Mouse (Mus musculus) limb, embryonic 11.5 days (tissue): ENCODE results near the gene Gm5662. TPM values are rescaled to one million over a fixed set of nuclear protein-coding genes. Genes with fewer than 3 reads are reported as not detected.
"Not testable (repeated sequence)": the region's sequence is repeated elsewhere in the genome, so short reads cannot be mapped to it uniquely, and the experiment has no call there.

ENCODE experiments used
- ATAC-seq: fragments of 200-750 bp; cut with Nextera tagmentation; 2 replicates; pipeline ENCODE4 v1.8.0; 2017; ENCODE audit warnings: low read depth; ENCODE audit not compliant: insufficient number of reproducible peaks, low FRiP score, low TSS enrichment
- DNase-seq: peaks from one replicate; pipeline ENCODE4 v3.0.0-alpha.2; 2015; ENCODE audit warnings: low spot score
- H3K27ac ChIP-seq: fragments of 300-500 bp; sonication (generic); replicated peaks from 2 replicates; pipeline ENCODE4 v1.5.1; 2014; ENCODE audit warnings: low read depth, mild to moderate bottlenecking, low read length
- H3K27me3 ChIP-seq: fragments of 300-500 bp; sonication (generic); 2 replicates; pipeline ENCODE4 v1.6.1; 2014; ENCODE audit warnings: mild to moderate bottlenecking, low read length, mixed read lengths; ENCODE audit not compliant: control insufficient read depth, insufficient read depth
- H3K36me3 ChIP-seq: fragments of 300-500 bp; sonication (generic); 2 replicates; pipeline ENCODE4 v1.6.1; 2014; ENCODE audit warnings: mild to moderate bottlenecking, low read length, moderate library complexity, mixed read lengths; ENCODE audit not compliant: control insufficient read depth, insufficient read depth
- H3K4me1 ChIP-seq: fragments of 300-500 bp; sonication (generic); 2 replicates; pipeline ENCODE4 v1.6.1; 2014; ENCODE audit warnings: low read length, mixed read lengths; ENCODE audit not compliant: control insufficient read depth, insufficient read depth
- H3K4me2 ChIP-seq: fragments of 300-500 bp; sonication (generic); 2 replicates; pipeline ENCODE4 v1.6.1; 2014; ENCODE audit warnings: low read depth, mild to moderate bottlenecking, moderate library complexity; ENCODE audit not compliant: severe bottlenecking
- H3K4me3 ChIP-seq: fragments of 300-500 bp; sonication (generic); 2 replicates; pipeline ENCODE4 v1.5.1; 2014; ENCODE audit warnings: low read depth, low read length
- H3K9ac ChIP-seq: fragments of 300-500 bp; sonication (generic); 2 replicates; pipeline ENCODE4 v1.6.1; 2014; ENCODE audit warnings: mild to moderate bottlenecking, low read length
- H3K9me3 ChIP-seq: fragments of 300-500 bp; sonication (generic); 2 replicates; pipeline ENCODE4 v1.6.1; 2016; ENCODE audit warnings: low read length; ENCODE audit not compliant: control insufficient read depth
- WGBS: fragments of 180-500 bp; shearing (Covaris S2); extraction: QIAGEN DNeasy Blood & Tissue Kit; methylation state at CpG from one replicate; pipeline ENCODE4 v1.1.7; 2014; 5-methylcytosine and 5-hydroxymethylcytosine counted together
- polyA plus RNA-seq: library from polyadenylated mRNA; unstranded; fragments of >200 nt; fragmentation: Nextera tagmentation; extraction: Ambion mirVana; gene quantifications from 2 replicates; pipeline ENCODE4 v1.2.1, GENCODE M21; 2014

Gene Gm5662
- polyA plus RNA-seq, 1 experiment from 2014 or later = not detected

DNA sequence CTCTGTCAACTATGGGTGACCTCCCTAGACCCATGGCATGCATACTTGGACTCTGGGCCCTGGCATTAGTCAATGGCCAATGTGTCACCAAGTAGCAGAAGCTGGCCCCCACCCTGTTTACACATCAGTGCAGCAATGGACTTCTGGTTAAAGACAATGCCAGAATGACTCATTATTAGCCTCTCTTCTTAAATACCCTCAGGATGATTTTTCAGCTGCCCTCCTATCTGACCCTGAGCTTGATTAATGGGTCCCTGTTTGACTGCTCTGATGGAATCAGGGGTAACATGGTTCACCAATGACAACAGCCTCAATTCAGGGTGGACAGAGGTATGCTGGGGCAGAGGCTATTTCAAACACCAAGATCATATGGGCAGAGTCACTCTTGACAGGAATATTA, 28.5 kb downstream of the Gm5662 start:
- not testable (repeated sequence) for H3K4me1 ChIP-seq, H3K27me3 ChIP-seq, DNase-seq, H3K4me2 ChIP-seq, H3K9ac ChIP-seq, H3K36me3 ChIP-seq, H3K27ac ChIP-seq, H3K4me3 ChIP-seq, H3K9me3 ChIP-seq, ATAC-seq

DNA sequence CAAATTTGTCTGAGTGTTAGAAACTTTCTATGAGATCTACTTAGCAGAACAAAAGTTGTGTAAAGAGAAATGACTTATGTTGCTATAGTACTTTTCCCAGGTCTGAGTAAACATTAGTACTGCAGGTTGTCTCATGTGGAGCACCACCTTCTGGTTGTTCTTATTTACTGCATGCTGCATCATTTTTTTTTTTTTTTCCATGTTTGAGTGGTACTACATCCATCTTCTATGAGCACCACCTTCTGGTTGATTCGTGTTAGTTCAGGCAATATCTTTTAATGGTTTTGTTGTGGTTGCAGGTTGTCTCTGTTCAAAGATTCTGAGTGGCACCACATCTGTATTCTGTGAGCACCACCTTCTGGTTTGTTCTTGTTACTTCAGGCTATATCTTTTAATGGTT, 31.4 kb downstream of the Gm5662 start:
- not testable (repeated sequence) for H3K9me3 ChIP-seq, H3K4me1 ChIP-seq, H3K36me3 ChIP-seq, H3K4me2 ChIP-seq, H3K27me3 ChIP-seq, H3K9ac ChIP-seq, H3K4me3 ChIP-seq, ATAC-seq, DNase-seq, H3K27ac ChIP-seq
- 55% methylated on average over 1 of the region's 1 CpGs for WGBS

Other genes with a start within 250 kb of the Gm5662 start
- gene Gm2056, start 247.5 kb downstream of the Gm5662 start, polyA plus RNA-seq = not detected in 2 replicates
- not detected in 2 replicates for gene Gm16368, start 190.8 kb downstream of the Gm5662 start, polyA plus RNA-seq
- gene Gm10436, start 92.4 kb downstream of the Gm5662 start, polyA plus RNA-seq = not detected in 2 replicates
- gene Gm8332, start 24.4 kb downstream of the Gm5662 start, polyA plus RNA-seq = not detected in 2 replicates
- gene Gm5039, start 49.5 kb upstream of the Gm5662 start, polyA plus RNA-seq = not detected in 2 replicates
- gene Adck1, start 86.1 kb upstream of the Gm5662 start, polyA plus RNA-seq = 12.7 and 14.8 TPM in 2 replicates